19 mouse cellular contexts compared by ENCODE assay signal in the genomic region with DNA sequence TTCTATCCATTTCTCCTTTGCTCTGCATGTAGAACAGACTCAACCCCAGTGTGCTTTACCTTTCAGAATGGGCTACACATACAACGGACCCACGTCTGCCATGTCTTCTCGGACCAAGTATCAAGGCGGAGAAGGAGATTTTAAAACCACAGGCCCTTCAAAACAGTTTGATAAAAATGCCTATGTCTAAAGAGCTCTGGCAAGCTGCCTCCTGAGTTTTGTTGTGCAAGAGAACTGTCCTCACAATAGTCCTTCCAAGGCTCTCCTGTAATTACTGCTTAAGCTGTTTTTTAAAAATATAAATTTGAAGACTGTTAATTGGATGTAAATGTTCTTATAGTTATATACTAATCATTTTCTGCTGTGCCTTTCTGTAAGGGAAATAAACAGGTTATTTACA.
"Had no signal": no experiment of that assay in that cellular context is flagged by ENCODE, and none has a peak within 500 bp of the region (broad histone marks: within the 10 kb centered on the region; RNA-seq: fewer than 3 reads in every experiment).

No protein-coding gene starts in this region.

- H3K27me3 ChIP-seq: kidney, embryonic 15.5 days; limb, embryonic 13.5 days; liver, embryonic 12.5 days; liver, embryonic 15.5 days; midbrain, embryonic 12.5 days; midbrain, embryonic 15.5 days; neural tube, embryonic 12.5 days; neural tube, embryonic 15.5 days had no signal

- H3K9me3 ChIP-seq: kidney, embryonic 15.5 days; limb, embryonic 13.5 days; liver, embryonic 12.5 days; liver, embryonic 15.5 days; midbrain, embryonic 12.5 days; midbrain, embryonic 15.5 days; neural tube, embryonic 12.5 days; neural tube, embryonic 15.5 days had no signal

- H3K27ac ChIP-seq: limb, embryonic 13.5 days; liver, embryonic 12.5 days; liver, embryonic 15.5 days; macrophage; midbrain, embryonic 12.5 days; midbrain, embryonic 15.5 days; neural tube, embryonic 12.5 days; neural tube, embryonic 15.5 days; stomach, postnatal 0 days had no signal

- H3K36me3 ChIP-seq: liver, embryonic 15.5 days had no signal

- DNase-seq: left cerebral cortex, postnatal 4 days; liver; lung, embryonic 14.5 days; right cerebral cortex, adult 18-20 months; right cerebral cortex, postnatal 14 days; right cerebral cortex, postnatal 4 days; thymus, adult 2 months; thymus, postnatal 14 days; thymus, postnatal 4 days had no signal

- H3K9ac ChIP-seq: kidney, embryonic 15.5 days; limb, embryonic 13.5 days; liver, embryonic 12.5 days; liver, embryonic 15.5 days; lung, embryonic 14.5 days; midbrain, embryonic 12.5 days; midbrain, embryonic 15.5 days; neural tube, embryonic 12.5 days; neural tube, embryonic 15.5 days had no signal

- H3K4me1 ChIP-seq: midbrain, embryonic 12.5 days; midbrain, embryonic 15.5 days; neural tube, embryonic 12.5 days; neural tube, embryonic 15.5 days had no signal

- H3K4me2 ChIP-seq: kidney, embryonic 15.5 days; limb, embryonic 13.5 days; liver, embryonic 12.5 days; liver, embryonic 15.5 days; lung, embryonic 14.5 days; midbrain, embryonic 12.5 days; midbrain, embryonic 15.5 days; neural tube, embryonic 12.5 days; neural tube, embryonic 15.5 days had no signal

- ATAC-seq: liver, embryonic 12.5 days; midbrain, embryonic 15.5 days had no signal

- H3K4me3 ChIP-seq: kidney, embryonic 15.5 days; limb, embryonic 13.5 days; liver, embryonic 12.5 days; liver, embryonic 15.5 days; midbrain, embryonic 12.5 days; midbrain, embryonic 15.5 days; neural tube, embryonic 12.5 days; neural tube, embryonic 15.5 days had no signal
